Mouse (Mus musculus): ENCODE data around the gene Hoxb9. TPM values are rescaled to one million over a fixed set of nuclear protein-coding genes. Genes with fewer than 3 reads are reported as not detected.
A peak's percentile ranks its signal among the peaks of the same experiment; 100 is the strongest.

Gene Hoxb9
- total and polyA plus RNA-seq, 2 experiments from 2014 or later, result not detected

GRCm38 (mm10) chr11:96314671-96315343 is 43.5 kb downstream of the Hoxb9 start:
- H3K27ac ChIP-seq, result peak overlapping the region; percentile 68
- peak overlapping the region; percentile 24 for H3K4me2 ChIP-seq (ENCODE audit: low read depth, low read length)
- peaks cover 86% of the 10 kb centered on the region for H3K27me3 ChIP-seq (ENCODE audit: insufficient read depth, low read length)
- 2% methylated on average over 34 of the region's 34 CpGs for WGBS
- DNase-seq (ENCODE audit: low spot score), result no peak
- no peaks in the 10 kb centered on the region for H3K9me3 ChIP-seq (ENCODE audit: low read length)
- peak overlapping the region; percentile 5; the same call in 1 of the 2 replicates for H3K4me3 ChIP-seq (ENCODE audit: low read length)
- H3K36me3 ChIP-seq (ENCODE audit: insufficient read depth, low read length), result no peaks in the 10 kb centered on the region
- H3K9ac ChIP-seq (replicated peaks; ENCODE audit: low read length), result peak overlapping the region; percentile 1; the same call in 1 of the 2 replicates
- no peak for TF ChIP-seq CTCF (IDR thresholded peaks at IDR 0.05; ENCODE audit: low read depth)
- ATAC-seq, result no peak
- no peaks in the 10 kb centered on the region for H3K4me1 ChIP-seq (ENCODE audit: insufficient read depth, low read length)

DNA sequence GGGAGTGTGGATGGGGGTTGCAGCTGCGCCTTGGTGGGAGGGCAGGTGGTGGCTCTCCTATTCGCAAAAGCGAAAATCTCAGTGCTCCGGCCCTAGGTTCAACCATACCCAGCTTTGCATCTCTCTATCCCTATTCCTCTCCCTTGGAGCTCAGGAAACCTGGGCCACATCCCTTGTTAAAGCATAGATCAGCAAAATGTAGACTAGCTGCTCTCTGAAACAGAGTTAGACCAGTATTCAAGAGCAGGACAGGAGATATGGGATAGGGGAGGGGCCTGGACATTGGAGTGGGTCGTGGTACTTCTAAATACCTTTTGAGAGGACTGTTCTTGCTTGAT is 44.1 kb downstream of the Hoxb9 start:
- TF ChIP-seq CTCF (IDR thresholded peaks at IDR 0.05; ENCODE audit: low read depth), result no peak
- whole genome bisulfite sequencing, result 8% methylated on average over 5 of the region's 5 CpGs
- Histone ChIP-seq H3K36me3 (ENCODE audit: insufficient read depth, low read length) (no peaks in the 10 kb centered on the region), H3K27ac (peak overlapping the region; percentile 68; the same call in 1 of the 2 replicates), H3K4me3 (ENCODE audit: low read length) (0 out of 2 replicates have a peak overlapping the region, but pooled peaks have one; percentile 5), H3K9ac (replicated peaks; ENCODE audit: low read length) (no peak overlapping the region; the same call in 1 of the 2 replicates), H3K4me2 (ENCODE audit: low read depth, low read length) (peak overlapping the region; percentile 24), H3K4me1 (ENCODE audit: insufficient read depth, low read length) (no peaks in the 10 kb centered on the region), H3K27me3 (ENCODE audit: insufficient read depth, low read length) (peaks cover 80% of the 10 kb centered on the region), H3K9me3 (ENCODE audit: low read length) (no peaks in the 10 kb centered on the region)
- ATAC-seq, result no peak
- no peak for DNase-seq (ENCODE audit: low spot score)

- H3K4me2 ChIP-seq (ENCODE audit: low read depth, low read length), result peak overlapping the region; percentile 56
- no peak for ATAC-seq
- peaks cover 72% of the 10 kb centered on the region for H3K27me3 ChIP-seq (ENCODE audit: insufficient read depth, low read length)
- 0 out of 2 replicates have a peak overlapping the region, but pooled peaks have one; percentile 19 for H3K9ac ChIP-seq (replicated peaks; ENCODE audit: low read length)
- no peak overlapping the region for H3K4me3 ChIP-seq (ENCODE audit: low read length)
- no peaks in the 10 kb centered on the region for H3K9me3 ChIP-seq (ENCODE audit: low read length)
- 6% methylated on average over 18 of the region's 18 CpGs for WGBS
- DNase-seq (ENCODE audit: low spot score), result no peak
- TF ChIP-seq CTCF (IDR thresholded peaks at IDR 0.05; ENCODE audit: low read depth), result no peak
- H3K4me1 ChIP-seq (ENCODE audit: insufficient read depth, low read length), result no peaks in the 10 kb centered on the region
- H3K27ac ChIP-seq, result peak overlapping the region; percentile 85; the same call in 1 of the 2 replicates
- H3K36me3 ChIP-seq (ENCODE audit: insufficient read depth, low read length), result no peaks in the 10 kb centered on the region
Measured at GRCm38 (mm10) chr11:96316696-96317607, 45.7 kb downstream of the Hoxb9 start.

DNA sequence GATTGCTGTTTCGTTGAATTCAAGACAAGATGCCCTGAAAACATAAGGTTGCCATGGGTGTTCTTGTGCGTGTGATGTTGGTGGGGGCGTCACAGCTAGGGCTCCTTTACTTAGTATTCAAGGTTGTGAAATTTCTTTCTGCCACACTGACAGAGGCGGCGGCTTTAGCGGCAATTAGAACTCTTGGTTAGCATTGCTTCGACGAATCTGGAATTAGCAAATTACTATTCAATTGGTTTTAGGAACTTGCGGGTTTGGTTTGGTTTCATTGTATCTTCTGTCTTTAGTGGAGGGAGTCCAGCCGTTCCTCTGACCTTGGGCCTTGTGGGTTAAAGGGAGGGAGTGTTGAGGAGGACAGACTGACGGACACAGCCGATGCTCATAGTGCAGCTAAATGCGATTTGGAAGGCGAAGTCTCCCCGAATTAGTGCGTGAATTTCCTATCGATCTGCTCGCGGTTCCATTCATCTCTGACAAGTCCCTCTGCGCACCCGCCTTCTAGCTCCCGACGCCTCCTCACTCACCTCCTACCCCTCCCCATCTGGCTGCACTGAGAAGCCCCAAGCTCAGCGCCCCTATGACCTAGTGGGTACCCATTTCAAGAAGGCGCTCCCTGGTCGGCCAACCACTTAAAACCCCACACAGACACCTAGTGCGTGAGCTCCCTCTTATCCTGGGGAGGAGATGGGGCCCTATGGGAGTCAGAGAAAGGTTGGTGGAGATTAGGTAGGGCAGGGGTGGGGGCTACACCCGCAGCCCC is 46.5 kb downstream of the Hoxb9 start, which contains the start of gene Hoxb4:
TSS of gene Hoxb4 (plus strand) at position 660 of the 760 bp plus-strand sequence.
- Histone ChIP-seq H3K27me3 (ENCODE audit: insufficient read depth, low read length) (peaks cover 72% of the 10 kb centered on the region), H3K27ac (peak within 1 kb of the TSS; percentile 85), H3K36me3 (ENCODE audit: insufficient read depth, low read length) (no peaks in the 10 kb centered on the region), H3K4me3 (ENCODE audit: low read length) (peak within 1 kb of the TSS; percentile 35), H3K4me2 (ENCODE audit: low read depth, low read length) (peak within 1 kb of the TSS; percentile 56), H3K4me1 (ENCODE audit: insufficient read depth, low read length) (no peaks in the 10 kb centered on the region), H3K9me3 (ENCODE audit: low read length) (no peaks in the 10 kb centered on the region), H3K9ac (replicated peaks; ENCODE audit: low read length) (peak within 1 kb of the TSS; percentile 60)
- no peak for TF ChIP-seq CTCF (IDR thresholded peaks at IDR 0.05; ENCODE audit: low read depth)
- peak; percentile 28; the same call in 1 of the 2 replicates for ATAC-seq
- 1% methylated on average over 28 of the region's 28 CpGs for WGBS
- DNase-seq (ENCODE audit: low spot score), result no peak

DNA sequence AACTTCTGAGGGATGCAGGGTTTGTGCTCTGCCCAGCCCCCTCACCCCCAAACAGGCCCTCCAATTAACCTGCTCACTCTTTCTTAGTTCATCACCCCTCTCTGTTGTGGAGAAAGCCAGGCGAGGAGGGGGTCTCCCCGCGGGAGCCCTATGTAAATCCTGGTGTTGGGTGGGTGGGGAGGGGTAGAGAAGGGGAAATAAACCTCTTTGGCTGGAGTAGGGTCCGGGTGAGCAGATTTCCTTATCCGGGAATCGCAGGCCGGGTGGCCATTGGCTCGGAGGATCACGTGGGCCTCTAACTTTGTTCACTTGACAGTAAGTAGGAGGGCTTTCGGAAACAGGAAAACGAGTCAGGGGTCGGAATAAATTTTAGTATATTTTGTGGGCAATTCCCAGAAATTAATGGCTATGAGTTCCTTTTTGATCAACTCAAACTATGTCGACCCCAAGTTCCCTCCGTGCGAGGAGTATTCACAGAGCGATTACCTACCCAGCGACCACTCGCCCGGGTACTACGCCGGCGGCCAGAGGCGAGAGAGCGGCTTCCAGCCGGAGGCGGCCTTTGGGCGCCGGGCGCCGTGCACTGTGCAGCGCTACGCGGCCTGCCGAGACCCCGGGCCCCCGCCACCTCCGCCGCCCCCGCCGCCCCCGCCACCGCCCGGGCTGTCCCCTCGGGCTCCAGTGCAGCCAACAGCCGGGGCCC is 47.3 kb downstream of the Hoxb9 start:
- Histone ChIP-seq H3K9ac (replicated peaks; ENCODE audit: low read length) (peak overlapping the region; percentile 60), H3K27me3 (ENCODE audit: insufficient read depth, low read length) (peaks cover 71% of the 10 kb centered on the region), H3K36me3 (ENCODE audit: insufficient read depth, low read length) (no peaks in the 10 kb centered on the region), H3K27ac (peak overlapping the region; percentile 85), H3K4me1 (ENCODE audit: insufficient read depth, low read length) (no peaks in the 10 kb centered on the region), H3K9me3 (ENCODE audit: low read length) (no peaks in the 10 kb centered on the region), H3K4me2 (ENCODE audit: low read depth, low read length) (peak overlapping the region; percentile 56), H3K4me3 (ENCODE audit: low read length) (peak overlapping the region; percentile 35)
- under 1% methylated on average over 37 of the region's 45 CpGs for WGBS
- DNase-seq (ENCODE audit: low spot score) (peak; percentile 82), ATAC-seq (peak; percentile 77; the same call in 1 of the 2 replicates)
- TF ChIP-seq CTCF (IDR thresholded peaks at IDR 0.05; ENCODE audit: low read depth), result no peak
